Mouse (Mus musculus) kidney, adult 2 months (tissue): ENCODE measurements around the gene Cacna1a. TPM values are rescaled to one million over a fixed set of nuclear protein-coding genes. Genes with fewer than 3 reads are reported as not detected.
"Not testable (repeated sequence)": the region's sequence is repeated elsewhere in the genome, so short reads cannot be mapped to it uniquely, and the experiment has no call there.

ENCODE experiments used
- DNase-seq: peaks from one replicate; pipeline ENCODE4 v3.0.0; 2021
- H3K27ac ChIP-seq: fragments of 200-500 bp; 2 replicates; pipeline ENCODE4 v1.5.1; 2012; ENCODE audit warnings: low read depth, low read length, control low read depth, inconsistent platforms; ENCODE audit not compliant: insufficient read depth
- H3K27me3 ChIP-seq: fragments of 200-500 bp; replicated peaks from 2 replicates; pipeline ENCODE4 v1.6.1; 2012; ENCODE audit warnings: mild to moderate bottlenecking, moderate library complexity, low read length, inconsistent platforms; ENCODE audit not compliant: control insufficient read depth, insufficient read depth
- H3K36me3 ChIP-seq: fragments of 200-500 bp; 2 replicates; pipeline ENCODE4 v1.6.1; 2012; ENCODE audit warnings: mild to moderate bottlenecking, moderate library complexity, low read length, inconsistent platforms; ENCODE audit not compliant: control insufficient read depth, insufficient read depth
- H3K4me1 ChIP-seq: fragments of 200-500 bp; 2 replicates; pipeline ENCODE4 v1.6.1; 2011; ENCODE audit warnings: low read length; ENCODE audit not compliant: control insufficient read depth, insufficient read depth
- H3K4me3 ChIP-seq: fragments of 200-500 bp; 2 replicates; pipeline ENCODE4 v1.5.1; 2011; ENCODE audit warnings: mild to moderate bottlenecking, low read depth, low read length, control low read depth; ENCODE audit not compliant: insufficient read depth
- CTCF ChIP-seq: fragments of 200-500 bp; conservative IDR thresholded peaks from 2 replicates; pipeline ENCODE4 v1.5.1; 2011; ENCODE audit warnings: low read depth, mild to moderate bottlenecking, control low read depth, low read length, moderate library complexity, mixed read lengths; ENCODE audit not compliant: insufficient read depth, insufficient read length
- POLR2A ChIP-seq: fragments of 200-500 bp; IDR thresholded peaks from one replicate; pipeline ENCODE4 v1.6.1; 2011; ENCODE audit warnings: low read depth, low read length, control low read depth
- WGBS: fragments of 180-500 bp; shearing (Covaris S2); methylation state at CpG from one replicate; pipeline ENCODE4 v1.1.7; 2018; 5-methylcytosine and 5-hydroxymethylcytosine counted together
- polyA plus RNA-seq: library from polyadenylated mRNA; depleted of rRNA; stranded (reverse); fragments of >200 nt; gene quantifications from 2 replicates; pipeline ENCODE4 v1.2.3, GENCODE M21; 2012

Gene Cacna1a
- polyA plus RNA-seq, 1 experiment = 6.8 TPM

GRCm38 (mm10) chr8:84664566-84665384 is 276.5 kb downstream of the Cacna1a start:
- DNase-seq = peak; percentile 91
- Histone ChIP-seq H3K4me1 (peaks cover 14% of the 10 kb centered on the region; the same call in 1 of the 2 replicates), H3K4me3 (peak overlapping the region; percentile 91), H3K27me3 (no peaks in the 10 kb centered on the region), H3K36me3 (no peaks in the 10 kb centered on the region), H3K27ac (peak overlapping the region; percentile 98)
- 1% methylated on average over 29 of the region's 29 CpGs for WGBS
- TF ChIP-seq CTCF (peak; percentile 49), POLR2A (no peak)

- TF ChIP-seq CTCF = no peak
- TF ChIP-seq POLR2A = no peak
- WGBS = 3% methylated on average over 14 of the region's 14 CpGs
Observed at GRCm38 (mm10) chr8:84665385-84665893, 277.2 kb downstream of the Cacna1a start.

GRCm38 (mm10) chr8:84668081-84668480 is 279.8 kb downstream of the Cacna1a start:
- no peak overlapping the region for H3K27ac ChIP-seq
- no peaks in the 10 kb centered on the region for H3K36me3 ChIP-seq
- WGBS = 70% methylated on average over 1 of the region's 1 CpGs
- TF ChIP-seq POLR2A (no peak), CTCF (no peak)
- H3K4me1 ChIP-seq = peaks cover 11% of the 10 kb centered on the region
- H3K27me3 ChIP-seq = no peaks in the 10 kb centered on the region
- no peak for DNase-seq
- no peak overlapping the region for H3K4me3 ChIP-seq

More at GRCm38 (mm10) chr8:84665385-84665893, 277.2 kb downstream of the Cacna1a start:
- DNase-seq = no peak
- Histone ChIP-seq H3K27ac (peak overlapping the region; percentile 34; the same call in 1 of the 2 replicates), H3K36me3 (no peaks in the 10 kb centered on the region), H3K4me3 (peak overlapping the region; percentile 91), H3K27me3 (no peaks in the 10 kb centered on the region), H3K4me1 (peaks cover 15% of the 10 kb centered on the region)

- TF ChIP-seq POLR2A (no peak), CTCF (no peak)
- Histone ChIP-seq H3K27me3 (no peaks in the 10 kb centered on the region), H3K36me3 (no peaks in the 10 kb centered on the region), H3K4me3 (no peak overlapping the region), H3K4me1 (peaks cover 11% of the 10 kb centered on the region), H3K27ac (0 out of 2 replicates have a peak overlapping the region, but pooled peaks have one; percentile 13)
- 50% methylated on average over 6 of the region's 6 CpGs for WGBS
- peak; percentile 74 for DNase-seq
Observed at GRCm38 (mm10) chr8:84668731-84669485, 280.7 kb downstream of the Cacna1a start.

- Histone ChIP-seq H3K27ac (peak overlapping the region; percentile 37; the same call in 1 of the 2 replicates), H3K4me1 (peaks cover 10% of the 10 kb centered on the region)
- peak; percentile 30 for DNase-seq
- H3K36me3 ChIP-seq, H3K27me3 ChIP-seq, H3K4me3 ChIP-seq: not testable (repeated sequence)
- WGBS = 51% methylated on average over 5 of the region's 5 CpGs
Observed at GRCm38 (mm10) chr8:84670295-84671006, 282.2 kb downstream of the Cacna1a start.

- H3K36me3 ChIP-seq = no peaks in the 10 kb centered on the region
- no peak overlapping the region for H3K27ac ChIP-seq
- TF ChIP-seq POLR2A = no peak
- no peak for TF ChIP-seq CTCF
- 91% methylated on average over 5 of the region's 5 CpGs for WGBS
- no peak overlapping the region for H3K4me3 ChIP-seq
- no peak for DNase-seq
- 0 out of 2 replicates have a peak, but pooled peaks cover 3% of the 10 kb centered on the region for H3K4me1 ChIP-seq
- H3K27me3 ChIP-seq = no peaks in the 10 kb centered on the region
Observed at GRCm38 (mm10) chr8:84677305-84677704, 289.1 kb downstream of the Cacna1a start.

GRCm38 (mm10) chr8:84681476-84681875 is 293.2 kb downstream of the Cacna1a start:
- Histone ChIP-seq H3K4me3 (no peak overlapping the region), H3K27me3 (no peaks in the 10 kb centered on the region), H3K27ac (no peak overlapping the region), H3K4me1 (peaks cover 24% of the 10 kb centered on the region), H3K36me3 (no peaks in the 10 kb centered on the region)
- no peak for TF ChIP-seq CTCF
- TF ChIP-seq POLR2A = no peak
- WGBS = 62% methylated on average over 2 of the region's 2 CpGs
- no peak for DNase-seq
